Mouse (Mus musculus) limb, embryonic 13.5 days (tissue): ENCODE data around the gene Polr3gl. TPM values are rescaled to one million over a fixed set of nuclear protein-coding genes. Genes with fewer than 3 reads are reported as not detected.

Experiments used
- ATAC-seq: fragments of 200-750 bp; cut with Nextera tagmentation; 2 replicates; pipeline ENCODE4 v1.8.0; 2017; ENCODE audit warnings: low read depth, moderate number of reproducible peaks, moderate TSS enrichment; ENCODE audit not compliant: low FRiP score
- H3K27ac ChIP-seq: fragments of 300-500 bp; sonication (generic); 2 replicates; pipeline ENCODE4 v1.5.1; 2015; ENCODE audit warnings: inconsistent platforms, mild to moderate bottlenecking, moderate library complexity
- H3K27me3 ChIP-seq: fragments of 300-500 bp; sonication (generic); 2 replicates; pipeline ENCODE4 v1.6.1; 2015; ENCODE audit warnings: mild to moderate bottlenecking, inconsistent platforms
- H3K36me3 ChIP-seq: fragments of 300-500 bp; sonication (generic); 2 replicates; pipeline ENCODE4 v1.6.1; 2015; ENCODE audit warnings: inconsistent platforms, mild to moderate bottlenecking, moderate library complexity
- H3K4me1 ChIP-seq: fragments of 300-500 bp; sonication (generic); 2 replicates; pipeline ENCODE4 v1.6.1; 2015; ENCODE audit warnings: inconsistent platforms
- H3K4me2 ChIP-seq: fragments of 300-500 bp; sonication (generic); replicated peaks from 2 replicates; pipeline ENCODE4 v1.6.1; 2015; ENCODE audit warnings: inconsistent platforms, mild to moderate bottlenecking, moderate library complexity
- H3K4me3 ChIP-seq: fragments of 300-500 bp; sonication (generic); 2 replicates; pipeline ENCODE4 v1.5.1; 2015; ENCODE audit warnings: moderate library complexity, mild to moderate bottlenecking, inconsistent platforms
- H3K9ac ChIP-seq: fragments of 300-500 bp; sonication (generic); 2 replicates; pipeline ENCODE4 v1.6.1; 2015; ENCODE audit warnings: mild to moderate bottlenecking, inconsistent platforms
- H3K9me3 ChIP-seq: fragments of 300-500 bp; sonication (generic); 2 replicates; pipeline ENCODE4 v1.6.1; 2016; ENCODE audit warnings: inconsistent platforms
- WGBS: fragments of 180-500 bp; shearing (Covaris S2); methylation state at CpG from one replicate; pipeline ENCODE4 v1.1.7; 2015; 5-methylcytosine and 5-hydroxymethylcytosine counted together
- polyA plus RNA-seq: library from polyadenylated mRNA; unstranded; fragments of >200 nt; fragmentation: Nextera tagmentation; extraction: Ambion mirVana; gene quantifications from 2 replicates; pipeline ENCODE4 v1.2.1, GENCODE M21; 2015

Gene Polr3gl
- polyA plus RNA-seq, 1 experiment from 2014 or later = 48.8 TPM

DNA sequence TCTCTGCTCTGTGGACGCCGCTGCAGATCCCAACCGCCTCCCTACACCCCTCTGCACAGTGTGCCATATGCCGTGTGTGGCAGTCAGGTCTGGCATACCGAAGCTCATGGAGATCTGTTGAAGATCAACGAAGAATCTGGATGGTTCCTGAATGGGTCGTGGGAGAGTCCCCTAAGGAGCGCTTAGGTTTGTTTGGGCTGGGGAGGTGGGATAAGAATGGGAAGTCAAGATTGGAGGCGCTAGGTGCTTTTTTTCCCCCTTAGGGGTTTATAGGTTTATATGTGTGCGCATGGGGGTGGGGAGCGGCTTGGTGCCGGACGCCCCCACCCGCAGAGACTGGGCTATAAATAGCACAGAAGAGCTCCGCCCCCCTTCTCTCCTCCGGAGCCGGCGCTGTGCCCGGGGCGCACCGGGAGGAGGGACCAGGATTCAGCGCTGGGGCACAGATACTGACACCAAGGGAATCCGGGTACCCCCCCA, 2.3 kb upstream of the Polr3gl start, which contains the start of gene Ankrd34a:
Gene Ankrd34a (plus strand): TSS at position 409 of the 480 bp plus-strand sequence.
- 0% methylated on average over 21 of the region's 23 CpGs for WGBS
- Histone ChIP-seq H3K9ac (peak within 1 kb of the TSS; percentile 80), H3K4me1 (peaks cover 61% of the 10 kb centered on the region), H3K4me2 (peak within 1 kb of the TSS; percentile 99), H3K36me3 (no peaks in the 10 kb centered on the region), H3K4me3 (peak within 1 kb of the TSS; percentile 57), H3K27me3 (peaks cover 30% of the 10 kb centered on the region), H3K9me3 (no peaks in the 10 kb centered on the region), H3K27ac (peak within 1 kb of the TSS; percentile 56; the same call in 1 of the 2 replicates)
- ATAC-seq = no peak

DNA sequence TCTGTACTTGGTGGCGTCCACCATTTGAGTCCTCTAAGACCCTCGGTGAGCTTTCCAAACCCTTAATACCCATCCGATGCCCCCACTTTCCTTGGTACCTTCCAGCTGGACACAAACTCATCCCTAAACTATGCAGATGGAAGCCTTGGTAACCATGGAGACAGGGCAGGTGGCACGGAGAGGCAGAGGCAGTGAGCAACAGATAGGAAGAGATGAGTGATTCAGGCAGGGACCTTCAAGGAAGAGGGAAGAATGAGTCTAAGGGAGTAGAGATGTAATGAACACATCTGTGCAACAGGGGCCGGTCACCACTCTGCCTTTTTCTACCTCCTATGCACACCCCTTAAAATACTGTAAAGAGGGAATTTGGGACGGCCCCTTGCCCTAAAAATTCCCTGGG, 1.7 kb upstream of the Polr3gl start:
- Histone ChIP-seq H3K9ac (no peak overlapping the region), H3K27me3 (peaks cover 30% of the 10 kb centered on the region), H3K4me1 (peaks cover 60% of the 10 kb centered on the region), H3K36me3 (no peaks in the 10 kb centered on the region), H3K4me2 (peak overlapping the region; percentile 99), H3K27ac (no peak overlapping the region), H3K9me3 (no peaks in the 10 kb centered on the region), H3K4me3 (peak overlapping the region; percentile 57)
- no peak for ATAC-seq
- 21% methylated on average over 6 of the region's 6 CpGs for WGBS

DNA sequence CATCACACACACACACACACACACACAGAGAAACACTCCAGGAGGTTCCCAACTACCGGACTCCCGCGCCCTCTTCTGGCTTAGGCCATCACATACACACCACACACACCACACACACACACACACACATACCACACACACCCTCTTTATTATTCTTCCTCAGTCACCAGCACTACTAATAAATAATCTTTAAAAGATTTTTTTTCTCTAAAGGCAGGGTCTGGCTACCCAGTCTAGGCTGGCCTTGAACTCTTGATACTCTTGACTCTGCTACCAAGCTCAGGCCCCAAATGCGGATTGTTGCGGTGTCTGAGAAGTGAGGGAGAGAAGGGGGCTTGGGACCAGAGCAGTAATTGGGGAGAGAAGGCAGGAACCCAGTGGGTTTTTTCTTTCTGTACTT, 870 bp upstream of the Polr3gl start:
- no peak overlapping the region for H3K27ac ChIP-seq
- H3K9me3 ChIP-seq = no peaks in the 10 kb centered on the region
- H3K9ac ChIP-seq = no peak overlapping the region
- H3K4me3 ChIP-seq = no peak overlapping the region
- H3K4me1 ChIP-seq = peaks cover 52% of the 10 kb centered on the region
- no peaks in the 10 kb centered on the region for H3K36me3 ChIP-seq
- no peak overlapping the region for H3K4me2 ChIP-seq
- 86% methylated on average over 5 of the region's 5 CpGs for WGBS
- ATAC-seq = no peak
- H3K27me3 ChIP-seq = peaks cover 30% of the 10 kb centered on the region

DNA sequence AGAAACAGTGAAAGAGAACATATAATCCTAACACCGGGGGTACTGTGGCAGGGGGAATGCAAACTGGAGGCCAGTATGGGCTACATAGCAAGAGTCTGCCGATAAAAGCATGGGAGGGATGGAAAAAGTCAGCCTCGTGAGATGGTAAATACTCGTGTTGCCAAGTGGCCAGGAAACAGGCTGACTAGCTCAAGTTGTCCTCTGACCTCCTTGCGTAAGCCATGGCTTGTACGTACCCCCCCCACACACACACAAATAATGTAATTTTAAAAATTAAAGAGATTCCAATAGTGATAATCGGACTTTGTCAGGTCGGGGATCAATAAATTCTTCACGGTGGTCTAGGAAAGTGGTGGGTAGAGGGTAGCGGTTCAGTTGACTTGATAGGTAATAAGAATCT, 607 bp downstream of the Polr3gl start:
- Histone ChIP-seq H3K27ac (peak overlapping the region; percentile 28; the same call in 1 of the 2 replicates), H3K4me3 (peak overlapping the region; percentile 66), H3K4me2 (peak overlapping the region; percentile 71), H3K36me3 (no peaks in the 10 kb centered on the region), H3K9ac (peak overlapping the region; percentile 78), H3K9me3 (no peaks in the 10 kb centered on the region), H3K4me1 (peaks cover 41% of the 10 kb centered on the region), H3K27me3 (peaks cover 21% of the 10 kb centered on the region)
- 0 out of 2 replicates have a peak, but pooled peaks have one; percentile 2 for ATAC-seq
- WGBS = 1% methylated on average over 10 of the region's 10 CpGs

DNA sequence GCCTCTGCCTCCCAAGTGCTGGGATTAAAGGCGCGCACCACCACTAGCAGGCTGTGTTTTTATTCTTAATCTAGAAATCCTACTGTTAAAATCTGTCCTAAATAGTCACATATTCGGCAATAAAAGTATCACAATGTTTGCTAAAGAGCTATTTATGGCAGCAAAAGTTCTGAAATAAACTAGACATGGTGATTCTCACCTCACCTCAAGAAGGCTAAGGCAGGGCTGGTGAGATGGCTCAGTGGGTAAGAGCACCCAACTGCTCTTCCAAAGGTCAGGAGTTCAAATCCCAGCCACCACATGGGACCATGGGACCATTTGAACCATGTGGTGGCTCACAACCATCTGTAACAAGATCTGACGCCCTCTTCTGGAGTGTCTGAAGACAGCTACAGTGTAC, 3.3 kb downstream of the Polr3gl start:
- 0 out of 2 replicates have a peak, but pooled peaks cover 5% of the 10 kb centered on the region for H3K9me3 ChIP-seq
- H3K27me3 ChIP-seq = peaks cover 8% of the 10 kb centered on the region
- H3K4me2 ChIP-seq = no peak overlapping the region
- 74% methylated on average over 4 of the region's 4 CpGs for WGBS
- H3K4me1 ChIP-seq = peaks cover 16% of the 10 kb centered on the region
- no peaks in the 10 kb centered on the region; the same call in 1 of the 2 replicates for H3K36me3 ChIP-seq
- H3K4me3 ChIP-seq = no peak overlapping the region
- no peak overlapping the region for H3K9ac ChIP-seq
- ATAC-seq = no peak
- no peak overlapping the region for H3K27ac ChIP-seq

DNA sequence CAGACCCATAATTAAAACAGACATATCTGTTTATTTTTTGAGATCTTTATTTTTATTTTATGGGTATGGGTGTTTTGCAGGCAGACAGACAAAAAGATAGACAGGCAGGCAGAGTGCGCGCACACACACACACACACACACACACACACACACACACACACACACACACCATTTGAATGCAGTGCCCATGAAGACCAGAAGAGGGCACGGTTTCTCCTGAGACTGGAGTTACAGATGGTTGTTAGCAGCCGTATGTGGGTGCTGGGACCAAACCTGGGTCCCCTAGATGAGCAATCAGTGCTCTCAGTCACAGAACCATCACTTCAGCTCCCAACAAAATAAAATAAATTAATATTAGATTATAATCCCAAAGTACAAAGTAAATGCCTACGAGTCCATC, 10.6 kb downstream of the Polr3gl start:
- Histone ChIP-seq H3K36me3 (peaks cover 4% of the 10 kb centered on the region; the same call in 1 of the 2 replicates), H3K4me2 (no peak overlapping the region), H3K27ac (no peak overlapping the region), H3K9ac (no peak overlapping the region), H3K4me3 (no peak overlapping the region), H3K4me1 (peaks cover 9% of the 10 kb centered on the region), H3K27me3 (no peaks in the 10 kb centered on the region), H3K9me3 (0 out of 2 replicates have a peak, but pooled peaks cover 5% of the 10 kb centered on the region)
- no peak for ATAC-seq
- WGBS = 92% methylated on average over 5 of the region's 5 CpGs

DNA sequence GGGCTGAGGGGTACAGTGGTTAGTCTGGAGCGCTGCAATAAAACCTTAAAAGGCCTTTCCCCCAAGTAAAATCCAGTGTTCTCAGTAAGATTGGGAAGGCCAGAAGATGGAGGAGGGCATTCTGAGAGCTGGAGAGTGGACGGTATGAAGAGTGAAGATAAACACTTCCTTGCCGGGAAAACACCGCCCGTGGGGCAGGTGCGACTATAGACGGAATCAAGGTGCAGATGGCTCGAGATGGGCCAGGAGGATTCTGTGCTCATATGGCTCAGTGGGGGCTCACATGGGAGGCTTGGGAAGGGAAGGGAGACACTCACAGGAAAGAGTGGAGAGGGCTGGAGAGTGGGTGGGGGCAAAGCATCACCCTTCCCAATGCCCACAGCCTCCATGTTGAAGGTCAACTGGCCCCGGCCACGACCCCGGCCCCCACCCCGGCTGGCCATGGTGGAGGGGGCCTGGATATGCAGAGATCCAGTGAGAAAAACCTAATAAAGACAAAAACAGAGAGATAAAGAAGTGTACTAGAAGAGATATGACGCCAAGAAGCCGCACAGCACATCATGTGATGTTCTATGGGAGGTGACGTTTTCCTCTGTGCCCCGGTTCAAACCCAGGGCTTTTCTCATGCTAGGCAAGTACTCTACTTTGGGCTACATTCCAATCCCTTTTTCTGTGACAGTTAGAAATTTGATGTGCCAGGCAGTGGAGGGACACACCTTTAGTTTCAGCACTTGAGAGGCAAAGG, 12.0 kb downstream of the Polr3gl start:
- no peaks in the 10 kb centered on the region for H3K9me3 ChIP-seq
- ATAC-seq = no peak
- peaks cover 14% of the 10 kb centered on the region for H3K4me1 ChIP-seq
- H3K27me3 ChIP-seq = no peaks in the 10 kb centered on the region
- 83% methylated on average over 16 of the region's 16 CpGs for WGBS
- no peak overlapping the region for H3K4me2 ChIP-seq
- H3K27ac ChIP-seq = no peak overlapping the region
- no peak overlapping the region for H3K9ac ChIP-seq
- peaks cover 4% of the 10 kb centered on the region; the same call in 1 of the 2 replicates for H3K36me3 ChIP-seq
- H3K4me3 ChIP-seq = no peak overlapping the region

DNA sequence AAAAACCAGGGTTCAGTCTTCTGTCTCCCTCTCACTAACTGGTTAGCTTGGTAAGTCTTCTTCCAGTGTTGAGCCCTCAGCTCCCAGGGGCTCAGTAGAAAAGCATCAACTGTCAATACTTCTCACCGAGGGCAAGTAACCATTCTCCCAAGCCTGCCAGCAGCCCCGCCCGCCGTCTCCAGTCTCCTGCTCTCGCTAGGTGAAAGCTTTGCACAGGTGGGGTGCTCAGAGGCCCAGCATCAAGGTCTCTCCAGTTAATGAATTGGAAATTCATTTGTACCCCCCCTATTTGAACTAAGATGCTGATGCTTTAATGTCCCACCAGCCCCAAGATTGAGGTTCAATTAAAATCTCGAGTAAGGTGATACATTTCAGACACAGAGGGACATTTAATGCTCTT, 12.8 kb downstream of the Polr3gl start:
- 54% methylated on average over 6 of the region's 6 CpGs for WGBS
- H3K36me3 ChIP-seq = peaks cover 4% of the 10 kb centered on the region; the same call in 1 of the 2 replicates

DNA sequence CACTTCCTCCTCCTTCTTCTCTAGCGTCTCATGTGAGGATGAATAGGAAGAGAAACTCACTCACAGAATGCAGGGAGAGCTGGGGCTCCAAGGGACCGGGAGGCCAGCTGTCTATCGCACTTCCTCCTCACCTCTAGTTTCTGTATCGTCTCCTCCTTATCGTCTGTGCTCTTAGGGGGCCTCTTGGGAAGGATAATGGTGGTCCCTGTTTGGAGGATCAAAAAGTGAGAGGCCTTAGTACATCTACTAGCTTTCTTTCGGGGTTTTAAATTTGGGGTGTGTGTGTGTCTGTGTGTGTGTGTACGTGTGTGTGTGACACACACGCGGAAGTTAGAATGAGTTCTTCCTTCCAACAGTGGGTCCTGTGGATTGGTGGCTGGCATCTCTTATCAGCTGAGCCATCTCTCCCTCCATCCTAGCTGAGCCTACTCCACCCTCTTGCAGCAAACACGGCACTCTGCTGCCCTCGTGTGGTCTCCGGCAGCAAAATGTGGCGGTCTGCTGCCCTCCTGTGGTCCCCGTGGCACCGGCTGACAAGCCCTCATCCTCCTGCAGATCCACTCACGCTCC, 14.0 kb downstream of the Polr3gl start:
- Histone ChIP-seq H3K36me3 (peaks cover 4% of the 10 kb centered on the region; the same call in 1 of the 2 replicates), H3K9me3 (no peaks in the 10 kb centered on the region), H3K4me3 (peak overlapping the region; percentile 34), H3K4me2 (peak overlapping the region; percentile 66), H3K4me1 (peaks cover 28% of the 10 kb centered on the region), H3K27ac (no peak overlapping the region), H3K27me3 (no peaks in the 10 kb centered on the region), H3K9ac (peak overlapping the region; percentile 62)
- ATAC-seq = peak; percentile 60
- 10% methylated on average over 16 of the region's 16 CpGs for WGBS

More for the DNA sequence above, 12.8 kb downstream of the Polr3gl start:
- H3K27ac ChIP-seq = no peak overlapping the region
- no peak overlapping the region for H3K9ac ChIP-seq
- no peaks in the 10 kb centered on the region for H3K9me3 ChIP-seq
- H3K4me3 ChIP-seq = no peak overlapping the region
- peaks cover 22% of the 10 kb centered on the region for H3K4me1 ChIP-seq
- ATAC-seq = no peak
- H3K27me3 ChIP-seq = no peaks in the 10 kb centered on the region
- no peak overlapping the region for H3K4me2 ChIP-seq

DNA sequence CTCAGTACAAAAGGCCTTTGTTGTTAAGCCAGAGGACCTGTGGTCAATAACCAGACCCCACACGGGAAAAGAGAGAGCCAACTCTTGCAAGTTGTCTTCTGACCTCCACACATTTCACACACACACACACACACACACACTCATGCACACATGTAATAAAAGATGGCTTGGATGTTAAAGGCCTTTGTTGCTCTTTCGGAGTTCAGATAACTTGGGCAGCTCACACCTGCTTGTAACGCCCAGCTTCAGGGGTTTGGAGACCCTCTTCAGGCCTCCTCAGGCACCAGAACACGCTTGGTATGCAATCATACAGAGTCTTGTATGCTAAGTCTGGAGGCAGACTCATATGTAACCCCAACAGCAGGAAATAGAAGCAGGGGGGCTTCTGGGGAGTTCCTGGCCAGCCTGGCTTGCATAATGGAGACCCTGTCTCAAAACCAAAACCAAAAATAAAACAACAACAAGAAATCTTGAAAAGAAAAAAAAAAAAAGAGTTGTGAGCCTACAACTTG, 14.7 kb downstream of the Polr3gl start:
- peaks cover 4% of the 10 kb centered on the region; the same call in 1 of the 2 replicates for H3K36me3 ChIP-seq
- H3K4me1 ChIP-seq = peaks cover 28% of the 10 kb centered on the region
- H3K9ac ChIP-seq = no peak overlapping the region
- H3K4me2 ChIP-seq = no peak overlapping the region
- H3K4me3 ChIP-seq = no peak overlapping the region
- WGBS = 63% methylated on average over 4 of the region's 4 CpGs
- H3K9me3 ChIP-seq = no peaks in the 10 kb centered on the region
- ATAC-seq = no peak
- H3K27me3 ChIP-seq = no peaks in the 10 kb centered on the region
- H3K27ac ChIP-seq = no peak overlapping the region

DNA sequence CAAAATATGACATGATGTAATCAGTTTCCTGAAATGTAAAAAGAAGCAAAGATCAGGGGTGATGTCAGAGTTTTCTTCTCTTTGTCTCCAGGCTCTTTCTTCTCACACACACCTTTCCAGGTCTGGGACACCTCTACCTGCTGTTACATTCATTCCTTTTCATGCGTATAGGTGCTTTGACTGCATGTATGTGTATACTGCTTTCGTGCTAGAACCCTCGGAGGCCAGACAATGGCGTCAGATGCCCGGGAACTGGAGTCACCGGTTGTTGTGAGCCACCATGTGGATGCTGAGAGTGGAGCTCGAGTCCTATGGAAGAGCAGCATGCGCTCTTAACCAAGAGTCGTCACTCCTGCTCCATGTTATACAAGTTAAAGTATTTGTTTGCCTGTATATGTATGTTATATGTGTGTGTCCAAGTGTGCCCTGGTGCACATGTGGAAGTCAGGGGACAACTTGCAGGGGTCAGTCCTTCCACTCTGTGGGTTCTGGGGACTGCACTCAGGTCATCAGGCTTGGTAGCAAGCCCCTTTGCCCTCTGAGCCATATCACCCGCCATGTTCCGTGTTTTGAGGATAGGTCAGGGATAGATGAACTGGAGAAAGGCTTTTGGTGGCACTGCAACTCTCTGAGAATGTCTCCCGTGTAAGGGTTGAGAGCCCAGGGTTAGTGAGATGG, 15.3 kb downstream of the Polr3gl start:
- Histone ChIP-seq H3K9me3 (no peaks in the 10 kb centered on the region), H3K4me1 (peaks cover 28% of the 10 kb centered on the region), H3K36me3 (peaks cover 4% of the 10 kb centered on the region; the same call in 1 of the 2 replicates), H3K27ac (no peak overlapping the region), H3K27me3 (no peaks in the 10 kb centered on the region), H3K4me3 (no peak overlapping the region), H3K9ac (no peak overlapping the region), H3K4me2 (no peak overlapping the region)
- ATAC-seq = no peak
- WGBS = 84% methylated on average over 12 of the region's 12 CpGs
